Comparison of ENCODE assay signal across 7 mouse cellular contexts in genomic region chr14:47276036-47276603, GRCm38 (mm10). TPM values are rescaled to one million over a fixed set of nuclear protein-coding genes. Genes with fewer than 3 reads are reported as not detected.
DNase-seq lines count a peak whose midpoint lies in the region; ATAC-seq lines count a peak whose summit lies in the region.

No protein-coding gene starts in this region.

- H3K27ac ChIP-seq in hindbrain, embryonic 13.5 days = peak overlapping the region; percentile 95
- H3K27ac ChIP-seq in macrophage = peak overlapping the region; percentile 63

- DNase-seq in thymus, postnatal 0 days (ENCODE audit: low spot score) = peak; percentile 35
- no peak for DNase-seq in thymus, postnatal 4 days
- peak; percentile 23 for DNase-seq in embryo, embryonic 10 days (ENCODE audit: low spot score)
- no peak for DNase-seq in layer of hippocampus, adult 9-10 months (ENCODE audit: low spot score)
- DNase-seq in cerebellum, postnatal 14 days = no peak

- H3K9ac ChIP-seq in hindbrain, embryonic 13.5 days = peak overlapping the region; percentile 81

- 2% methylated on average over 22 of the region's 22 CpGs for WGBS in hindbrain, embryonic 13.5 days
- WGBS in macrophage (ENCODE audit: missing documents) = 2% methylated on average over 22 of the region's 22 CpGs

- peaks cover 22% of the 10 kb centered on the region for H3K4me1 ChIP-seq in hindbrain, embryonic 13.5 days (replicated peaks)

- no peaks in the 10 kb centered on the region for H3K9me3 ChIP-seq in hindbrain, embryonic 13.5 days

- H3K4me2 ChIP-seq in hindbrain, embryonic 13.5 days = peak overlapping the region; percentile 72

- peak overlapping the region; percentile 67 for H3K4me3 ChIP-seq in hindbrain, embryonic 13.5 days
- peak overlapping the region; percentile 91 for H3K4me3 ChIP-seq in macrophage (ENCODE audit: inconsistent target)

- peaks cover 11% of the 10 kb centered on the region for H3K36me3 ChIP-seq in hindbrain, embryonic 13.5 days
- no peaks in the 10 kb centered on the region for H3K36me3 ChIP-seq in macrophage (ENCODE audit: inconsistent target)

- H3K79me2 ChIP-seq in macrophage (ENCODE audit: inconsistent target) = peaks cover 64% of the 10 kb centered on the region

- no peaks in the 10 kb centered on the region for H3K27me3 ChIP-seq in hindbrain, embryonic 13.5 days

- peak; percentile 39 for ATAC-seq in hindbrain, embryonic 13.5 days (ENCODE audit: low FRiP score)

RNA-seq across cellular contexts. Expression of gene Wdhd1, which starts 0.5 kb away (rescaled TPM):
- polyA plus RNA-seq in thymus, postnatal 0 days (2015; fragmentation: Nextera tagmentation; extraction: Ambion mirVana) = 24.3 and 28.1 TPM in 2 replicates
- 17.7 and 19.9 TPM in 2 replicates for polyA plus RNA-seq in hindbrain, embryonic 13.5 days (2015; fragmentation: Nextera tagmentation; extraction: Ambion mirVana)
- 100 to 1,000 TPM in 1 of 26 experiments, 10 to 100 TPM in 25; 15.1 to 154 (median 35.9) TPM for total RNA-seq in macrophage (2018; cell fraction: chromatin; rRNA removed)
- total RNA-seq in macrophage (2018; cell fraction: cytosol; rRNA removed) = 1 to 10 TPM; 3.9 to 8.5 (median 6.2) TPM
- 10 to 100 TPM; 11.6 to 99.5 (median 20.6) TPM for total RNA-seq in macrophage (2018; cell fraction: nucleus; rRNA removed)
- polyA plus RNA-seq in macrophage (2018) = 3.8 to 25.5 TPM (median 11.8 TPM) in 3 replicates

RNA-seq across cellular contexts. Expression of gene Socs4, which starts 0.6 kb away (rescaled TPM):
- polyA plus RNA-seq in thymus, postnatal 0 days (2015; fragmentation: Nextera tagmentation; extraction: Ambion mirVana) = 6.7 and 6.8 TPM in 2 replicates
- polyA plus RNA-seq in hindbrain, embryonic 13.5 days (2015; fragmentation: Nextera tagmentation; extraction: Ambion mirVana) = 3.2 and 3.3 TPM in 2 replicates
- 10 to 100 TPM; 10.5 to 52.4 (median 28.7) TPM for total RNA-seq in macrophage (2018; cell fraction: chromatin; rRNA removed)
- total RNA-seq in macrophage (2018; cell fraction: cytosol; rRNA removed) = 10 to 100 TPM; 13.5 to 22.8 (median 19.0) TPM
- 10 to 100 TPM; 24.1 to 77.0 (median 39.9) TPM for total RNA-seq in macrophage (2018; cell fraction: nucleus; rRNA removed)
- 10.1 to 13.9 TPM (median 13.5 TPM) in 3 replicates for polyA plus RNA-seq in macrophage (2018)

RNA-seq across cellular contexts. Expression of gene Mapk1ip1l, which starts 21.9 kb away (rescaled TPM):
- polyA plus RNA-seq in thymus, postnatal 0 days (2015; fragmentation: Nextera tagmentation; extraction: Ambion mirVana) = 38.8 and 40.4 TPM in 2 replicates
- 52.3 and 55.9 TPM in 2 replicates for polyA plus RNA-seq in hindbrain, embryonic 13.5 days (2015; fragmentation: Nextera tagmentation; extraction: Ambion mirVana)
- total RNA-seq in macrophage (2018; cell fraction: chromatin; rRNA removed) = 100 to 1,000 TPM in 24 of 26 experiments, 10 to 100 TPM in 2; 77.2 to 277 (median 152) TPM
- total RNA-seq in macrophage (2018; cell fraction: cytosol; rRNA removed) = 100 to 1,000 TPM in 2 of 26 experiments, 10 to 100 TPM in 24; 64.8 to 121 (median 73.6) TPM
- 100 to 1,000 TPM; 121 to 311 (median 154) TPM for total RNA-seq in macrophage (2018; cell fraction: nucleus; rRNA removed)
- polyA plus RNA-seq in macrophage (2018) = 44.9 to 52.8 TPM (median 52.2 TPM) in 3 replicates

Comparison
In these comparisons a context has a peak if more than half of its experiments do, and no peak if none do; other contexts are left out.
1. DNase-seq: peak in thymus, postnatal 0 days (single experiment) and embryo, embryonic 10 days (single experiment); none in thymus, postnatal 4 days (single experiment), layer of hippocampus, adult 9-10 months (single experiment) and cerebellum, postnatal 14 days (0 of 2).